Mouse (Mus musculus): ENCODE measurements at regions not wholly inside any gene's neighbourhood (a gene's known extent, or its start where the extent isn't known, plus 50 kb on each side); places are given as distances from the start of the nearest gene placed in this dataset.

- TF ChIP-seq POLR2A (IDR thresholded peaks at IDR 0.05; ENCODE audit: control insufficient read depth, low read depth, low read length) (no peak), CTCF (IDR thresholded peaks at IDR 0.05; ENCODE audit: control insufficient read depth, insufficient read depth, insufficient replicate concordance, low read depth, low read length) (no peak)
Measured at GRCm38 (mm10) chr12:55983128-55983527, 147.0 kb downstream of the Brms1l start.
